Mouse (Mus musculus) megakaryocyte, embryonic 14.5 days (primary cell): ENCODE measurements around the gene Tns2.

Source experiments
- FLI1 ChIP-seq: IDR thresholded peaks from 2 replicates; pipeline ENCODE4 v1.6.1; 2012; ENCODE audit warnings: low read length, inconsistent platforms, mixed read lengths
- GATA1 ChIP-seq: IDR thresholded peaks from 3 replicates; pipeline ENCODE4 v1.6.1; 2012; ENCODE audit warnings: mixed read lengths, low read length, inconsistent platforms, borderline replicate concordance

- TF ChIP-seq GATA1 (no peak), FLI1 (no peak)
These were observed 3.2 kb downstream of the Tns2 start for GRCm38 (mm10) chr15:102103371-102103946.
